Mouse (Mus musculus) neural tube, embryonic 11.5 days (tissue): ENCODE measurements at regions not wholly inside any gene's neighbourhood (a gene's known extent, or its start where the extent isn't known, plus 50 kb on each side); places are given as distances from the start of the nearest gene placed in this dataset.
A peak's percentile ranks its signal among the peaks of the same experiment; 100 is the strongest.

Experiments
- ATAC-seq: fragments of 200-750 bp; cut with Nextera tagmentation; 2 replicates; pipeline ENCODE4 v1.8.0; 2017; ENCODE audit warnings: moderate number of reproducible peaks, mild to moderate bottlenecking, moderate TSS enrichment, moderate library complexity; ENCODE audit not compliant: insufficient read depth, low FRiP score, low TSS enrichment
- DNase-seq: peaks from one replicate; pipeline ENCODE4 v3.0.0-alpha.2; 2015; ENCODE audit warnings: low spot score
- H3K27ac ChIP-seq: fragments of 300-500 bp; sonication (generic); 2 replicates; pipeline ENCODE4 v1.5.1; 2014; ENCODE audit warnings: low read depth, mild to moderate bottlenecking, low read length
- H3K27me3 ChIP-seq: fragments of 300-500 bp; sonication (generic); 2 replicates; pipeline ENCODE4 v1.6.1; 2014; ENCODE audit warnings: mild to moderate bottlenecking, low read length, mixed read lengths; ENCODE audit not compliant: control insufficient read depth, insufficient read depth
- H3K36me3 ChIP-seq: fragments of 300-500 bp; sonication (generic); 2 replicates; pipeline ENCODE4 v1.6.1; 2014; ENCODE audit warnings: mild to moderate bottlenecking, low read length, moderate library complexity, mixed read lengths; ENCODE audit not compliant: control insufficient read depth, insufficient read depth
- H3K4me1 ChIP-seq: fragments of 300-500 bp; sonication (generic); 2 replicates; pipeline ENCODE4 v1.6.1; 2014; ENCODE audit warnings: low read length, mixed read lengths; ENCODE audit not compliant: control insufficient read depth, insufficient read depth
- H3K4me2 ChIP-seq: fragments of 300-500 bp; sonication (generic); 2 replicates; pipeline ENCODE4 v1.6.1; 2014; ENCODE audit warnings: low read depth, mild to moderate bottlenecking, moderate library complexity
- H3K4me3 ChIP-seq: fragments of 300-500 bp; sonication (generic); 2 replicates; pipeline ENCODE4 v1.5.1; 2014; ENCODE audit warnings: low read depth, low read length
- H3K9ac ChIP-seq: fragments of 300-500 bp; sonication (generic); 2 replicates; pipeline ENCODE4 v1.6.1; 2014; ENCODE audit warnings: mild to moderate bottlenecking, low read length
- H3K9me3 ChIP-seq: fragments of 300-500 bp; sonication (generic); 2 replicates; pipeline ENCODE4 v1.6.1; 2016; ENCODE audit warnings: low read length; ENCODE audit not compliant: control insufficient read depth
- WGBS: fragments of 180-500 bp; shearing (Covaris S2); extraction: QIAGEN DNeasy Blood & Tissue Kit; methylation state at CpG from one replicate; pipeline ENCODE4 v1.1.7; 2014; 5-methylcytosine and 5-hydroxymethylcytosine counted together

DNA sequence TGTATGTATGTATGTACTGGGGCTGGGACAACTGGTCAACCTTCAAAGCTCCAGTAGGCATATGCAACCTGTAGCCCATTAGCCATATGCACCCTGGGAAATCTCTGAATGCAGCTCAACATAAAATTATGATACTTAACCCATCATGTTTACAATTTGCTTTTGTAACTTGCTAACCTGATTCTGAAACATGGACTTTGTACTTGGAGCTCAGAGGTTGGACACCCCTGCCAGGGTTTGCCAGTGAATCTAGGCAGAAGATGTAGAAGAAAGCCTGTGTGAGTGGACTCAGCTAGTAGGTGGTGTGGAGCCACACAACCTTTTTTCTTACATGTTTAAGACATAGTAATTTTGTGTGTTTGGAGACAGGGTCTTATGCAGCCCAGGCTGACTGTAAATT, 248.7 kb upstream of the Tle3 start:
- no peak overlapping the region for H3K9ac ChIP-seq
- H3K9me3 ChIP-seq: no peaks in the 10 kb centered on the region
- no peak for DNase-seq
- no peak overlapping the region for H3K4me3 ChIP-seq
- H3K4me1 ChIP-seq: no peaks in the 10 kb centered on the region
- H3K4me2 ChIP-seq: no peak overlapping the region
- no peak overlapping the region for H3K27ac ChIP-seq
- no peak for ATAC-seq
- H3K27me3 ChIP-seq: no peaks in the 10 kb centered on the region
- no peaks in the 10 kb centered on the region for H3K36me3 ChIP-seq

DNA sequence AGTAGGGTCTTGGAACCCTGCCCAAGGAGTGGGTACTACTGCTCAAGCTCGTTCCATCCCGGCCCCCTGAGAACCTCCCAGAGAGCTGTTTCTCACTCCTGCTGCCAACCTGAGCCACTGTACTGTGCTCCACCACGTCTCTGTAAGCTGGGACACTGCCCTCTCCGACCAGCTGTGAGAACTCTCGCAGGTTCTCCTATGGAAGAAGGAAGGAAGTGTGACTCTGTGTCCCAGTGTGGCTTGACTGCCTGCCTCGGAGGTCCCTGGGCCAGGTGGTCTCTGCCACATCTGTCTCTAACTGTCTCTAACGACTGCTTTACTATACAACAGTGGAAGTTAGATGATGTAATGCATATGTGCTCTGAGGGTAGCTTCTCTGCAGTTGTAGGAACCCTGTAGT, 246.4 kb upstream of the Tle3 start:
- H3K4me3 ChIP-seq: no peak overlapping the region
- H3K9me3 ChIP-seq: no peaks in the 10 kb centered on the region
- DNase-seq (no peak), ATAC-seq (no peak)
- no peak overlapping the region for H3K4me2 ChIP-seq
- H3K4me1 ChIP-seq: no peaks in the 10 kb centered on the region
- no peaks in the 10 kb centered on the region for H3K27me3 ChIP-seq
- no peak overlapping the region for H3K27ac ChIP-seq
- H3K9ac ChIP-seq: no peak overlapping the region
- H3K36me3 ChIP-seq: no peaks in the 10 kb centered on the region
- 60% methylated on average over 7 of the region's 7 CpGs for WGBS

DNA sequence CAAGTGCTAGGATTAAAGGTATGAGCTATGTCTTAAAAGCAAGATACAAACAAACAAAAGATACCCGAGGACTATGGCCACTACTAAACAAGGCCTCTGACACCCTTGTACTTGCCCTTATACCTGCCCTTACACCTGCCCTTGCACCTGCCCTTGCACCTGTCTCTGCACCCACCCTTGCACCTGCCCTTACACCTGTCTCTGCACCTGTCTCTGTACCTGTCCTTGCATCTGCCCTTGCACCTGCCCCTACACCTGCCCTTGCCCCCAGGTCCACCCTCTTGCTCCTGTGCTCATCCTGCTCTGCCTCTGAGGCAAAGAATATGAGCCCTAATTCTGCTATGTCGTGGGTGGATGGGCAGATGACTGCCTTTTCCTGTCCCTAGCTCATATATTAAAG, 244.1 kb upstream of the Tle3 start:
- H3K9ac ChIP-seq: no peak overlapping the region
- no peak overlapping the region for H3K4me2 ChIP-seq
- H3K4me3 ChIP-seq: no peak overlapping the region
- DNase-seq (no peak), ATAC-seq (no peak)
- no peaks in the 10 kb centered on the region for H3K4me1 ChIP-seq
- WGBS: 70% methylated on average over 2 of the region's 2 CpGs
- no peaks in the 10 kb centered on the region for H3K27me3 ChIP-seq
- no peaks in the 10 kb centered on the region for H3K9me3 ChIP-seq
- H3K36me3 ChIP-seq: no peaks in the 10 kb centered on the region
- no peak overlapping the region for H3K27ac ChIP-seq

DNA sequence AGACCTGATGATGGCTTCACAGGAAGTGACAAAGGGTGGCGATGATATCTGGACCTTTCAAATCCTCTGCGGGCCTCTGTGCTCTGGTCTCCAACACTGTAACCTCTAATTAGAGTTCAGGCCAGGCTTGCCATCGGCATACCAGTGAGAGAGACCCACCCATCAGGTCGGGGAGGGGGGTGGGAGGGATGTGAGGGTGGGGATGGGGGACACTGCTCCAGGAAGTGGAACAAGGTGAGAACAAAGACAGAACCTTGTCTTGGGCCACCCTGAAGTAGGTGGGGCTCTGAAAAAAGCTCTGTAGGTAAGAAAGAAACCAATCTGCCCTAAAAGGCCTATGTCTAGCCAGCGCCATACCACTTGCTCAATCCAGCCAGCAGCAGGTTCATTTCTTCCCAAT, 243.0 kb upstream of the Tle3 start:
- Histone ChIP-seq H3K4me3 (no peak overlapping the region), H3K27me3 (no peaks in the 10 kb centered on the region), H3K36me3 (no peaks in the 10 kb centered on the region), H3K9ac (no peak overlapping the region), H3K4me1 (no peaks in the 10 kb centered on the region), H3K27ac (no peak overlapping the region), H3K9me3 (no peaks in the 10 kb centered on the region), H3K4me2 (no peak overlapping the region)
- no peak for DNase-seq
- no peak for ATAC-seq
- 72% methylated on average over 5 of the region's 5 CpGs for WGBS

DNA sequence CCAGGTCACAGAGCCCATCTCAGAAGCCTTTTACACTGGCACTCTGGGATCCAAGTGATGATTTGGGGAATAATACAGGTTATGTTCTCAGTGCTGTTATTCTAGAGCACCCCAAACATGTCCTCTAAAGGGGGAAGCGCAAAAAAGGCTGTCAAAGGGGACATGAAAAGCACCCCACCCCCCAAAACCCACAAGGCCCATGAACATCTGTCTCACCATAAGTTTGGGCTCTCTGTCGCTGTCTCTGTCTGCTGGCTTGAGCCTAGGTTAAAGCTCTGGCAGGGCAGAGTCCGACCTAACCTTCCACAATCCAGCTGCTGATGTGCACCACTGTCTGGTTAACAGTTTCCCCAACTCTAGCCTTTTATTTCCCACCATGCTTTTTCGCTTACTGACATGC, 241.3 kb upstream of the Tle3 start:
- H3K4me1 ChIP-seq: peaks cover 6% of the 10 kb centered on the region; the same call in 1 of the 2 replicates
- H3K27me3 ChIP-seq: no peaks in the 10 kb centered on the region
- H3K9ac ChIP-seq: no peak overlapping the region
- ATAC-seq (no peak), DNase-seq (no peak)
- H3K36me3 ChIP-seq: no peaks in the 10 kb centered on the region
- WGBS: 66% methylated on average over 4 of the region's 4 CpGs
- H3K9me3 ChIP-seq: no peaks in the 10 kb centered on the region
- 0 out of 2 replicates have a peak overlapping the region, but pooled peaks have one; percentile 11 for H3K27ac ChIP-seq
- no peak overlapping the region for H3K4me2 ChIP-seq
- no peak overlapping the region for H3K4me3 ChIP-seq

DNA sequence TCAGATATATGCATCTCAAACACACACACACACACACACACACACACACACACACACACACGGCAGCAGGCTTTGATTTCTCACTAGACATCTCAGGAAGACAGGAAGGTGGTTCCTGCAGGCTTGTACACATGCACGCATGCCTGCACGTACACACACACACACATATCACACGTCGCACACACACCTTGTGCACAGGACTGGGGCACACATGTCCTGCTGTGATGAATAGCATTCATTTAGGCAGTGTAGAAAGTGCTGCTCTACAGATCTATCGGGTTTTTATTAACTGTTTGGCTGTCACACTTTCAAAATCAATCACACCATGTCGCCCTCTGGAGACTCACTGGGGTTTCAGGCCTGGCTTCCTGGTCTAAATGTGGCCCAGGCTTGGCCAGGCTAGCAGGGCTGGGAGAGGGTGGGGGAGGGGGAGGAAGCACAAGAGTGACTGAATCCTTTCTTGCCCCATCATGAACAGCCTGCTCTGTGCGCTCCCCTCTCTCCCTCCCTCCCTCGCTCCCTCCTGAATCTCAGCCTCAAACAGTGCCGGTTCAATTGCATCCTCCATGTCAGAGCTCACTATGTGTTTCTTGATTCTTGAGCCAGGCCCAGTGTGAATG, 236.8 kb upstream of the Tle3 start:
- H3K27ac ChIP-seq: 0 out of 2 replicates have a peak overlapping the region, but pooled peaks have one; percentile 53
- no peaks in the 10 kb centered on the region for H3K36me3 ChIP-seq
- no peaks in the 10 kb centered on the region for H3K27me3 ChIP-seq
- peak; percentile 69 for DNase-seq
- H3K4me2 ChIP-seq: no peak overlapping the region
- no peaks in the 10 kb centered on the region for H3K9me3 ChIP-seq
- 35% methylated on average over 10 of the region's 10 CpGs for WGBS
- H3K9ac ChIP-seq: no peak overlapping the region; the same call in 1 of the 2 replicates
- H3K4me1 ChIP-seq: peaks cover 8% of the 10 kb centered on the region; the same call in 1 of the 2 replicates
- no peak for ATAC-seq
- H3K4me3 ChIP-seq: no peak overlapping the region

DNA sequence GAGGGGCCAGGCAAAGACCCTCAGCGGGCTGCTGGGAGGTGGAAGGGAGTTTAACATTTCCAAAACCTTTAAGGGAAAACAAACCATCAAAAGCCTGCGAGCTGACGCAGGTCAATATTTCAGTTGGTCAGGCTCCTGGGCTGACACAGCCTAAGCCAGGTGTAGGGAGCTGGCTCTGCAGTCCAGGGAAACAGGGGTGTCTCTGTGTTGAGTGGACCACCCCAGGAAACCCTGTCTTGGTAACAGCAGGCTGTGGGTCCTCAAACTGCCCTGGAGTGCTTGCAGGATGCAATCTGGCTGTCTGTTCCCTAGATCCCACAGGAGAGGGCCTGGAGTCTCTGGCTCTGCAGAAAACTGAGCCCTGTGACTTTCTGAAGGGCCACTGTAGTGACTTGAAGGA, 236.2 kb upstream of the Tle3 start:
- no peak overlapping the region for H3K4me3 ChIP-seq
- ATAC-seq (no peak), DNase-seq (no peak)
- H3K27me3 ChIP-seq: no peaks in the 10 kb centered on the region
- peaks cover 8% of the 10 kb centered on the region; the same call in 1 of the 2 replicates for H3K4me1 ChIP-seq
- no peak overlapping the region; the same call in 1 of the 2 replicates for H3K9ac ChIP-seq
- H3K9me3 ChIP-seq: no peaks in the 10 kb centered on the region
- no peaks in the 10 kb centered on the region for H3K36me3 ChIP-seq
- H3K27ac ChIP-seq: 0 out of 2 replicates have a peak overlapping the region, but pooled peaks have one; percentile 53
- 36% methylated on average over 3 of the region's 3 CpGs for WGBS
- H3K4me2 ChIP-seq: no peak overlapping the region

GRCm38 (mm10) chr9:61138741-61139368, 233.3 kb upstream of the Tle3 start:
- no peak overlapping the region for H3K4me2 ChIP-seq
- no peak overlapping the region for H3K27ac ChIP-seq
- DNase-seq (no peak), ATAC-seq (no peak)
- H3K4me1 ChIP-seq: peaks cover 8% of the 10 kb centered on the region; the same call in 1 of the 2 replicates
- no peak overlapping the region for H3K4me3 ChIP-seq
- H3K9me3 ChIP-seq: no peaks in the 10 kb centered on the region
- 61% methylated on average over 11 of the region's 11 CpGs for WGBS
- H3K36me3 ChIP-seq: no peaks in the 10 kb centered on the region
- H3K9ac ChIP-seq: no peak overlapping the region
- no peaks in the 10 kb centered on the region for H3K27me3 ChIP-seq

DNA sequence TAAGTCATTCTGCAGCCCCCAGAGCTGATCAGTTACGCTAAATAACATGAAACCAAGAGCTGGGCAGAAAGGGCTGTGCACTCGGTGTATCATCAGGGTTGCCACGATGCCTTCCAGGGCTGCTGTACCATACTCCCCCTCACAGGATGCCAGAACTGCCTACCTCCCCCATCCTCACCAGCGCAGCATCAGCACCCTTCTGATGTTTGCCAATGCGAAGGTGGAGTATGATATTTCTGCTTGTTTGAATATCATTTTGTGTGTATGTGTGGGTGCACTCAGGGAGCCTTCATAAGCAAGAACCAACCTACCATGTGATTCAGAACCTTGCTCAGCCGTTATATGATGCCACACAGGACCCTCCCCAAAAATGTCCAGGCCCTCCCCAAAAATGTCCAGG, 229.1 kb upstream of the Tle3 start:
- H3K4me2 ChIP-seq: no peak overlapping the region
- no peaks in the 10 kb centered on the region for H3K27me3 ChIP-seq
- no peak overlapping the region for H3K4me3 ChIP-seq
- no peak for ATAC-seq
- H3K9ac ChIP-seq: no peak overlapping the region
- 89% methylated on average over 6 of the region's 6 CpGs for WGBS
- H3K36me3 ChIP-seq: no peaks in the 10 kb centered on the region
- DNase-seq: no peak
- no peak overlapping the region for H3K27ac ChIP-seq
- H3K4me1 ChIP-seq: no peaks in the 10 kb centered on the region
- H3K9me3 ChIP-seq: no peaks in the 10 kb centered on the region
